Mouse (Mus musculus): ENCODE results near the gene Wasf1. TPM values are rescaled to one million over a fixed set of nuclear protein-coding genes. Genes with fewer than 3 reads are reported as not detected.

The Wasf1 gene
- not detected in 2 replicates for total RNA-seq (2017)

GRCm38 (mm10) chr10:40882831-40883643 is at the start of gene Wasf1, which contains the start of gene Cdc40:
Wasf1 (plus strand) TSS chr10:40883475.
Cdc40 (minus strand) TSS chr10:40883311.
- ATAC-seq (replicated peaks in 1 of 2; ENCODE audit: insufficient read depth in 1 of 2, low FRiP score in 2 of 2, low TSS enrichment in 1 of 2, low read depth in 1 of 2, poor library complexity in 2 of 2, severe bottlenecking in 2 of 2) = peak; percentile 98 to 99

GRCm38 (mm10) chr10:40840086-40840485 is 43.2 kb upstream of the Wasf1 start:
- no peak for ATAC-seq (replicated peaks in 1 of 2; ENCODE audit: insufficient read depth in 1 of 2, low FRiP score in 2 of 2, low TSS enrichment in 1 of 2, low read depth in 1 of 2, poor library complexity in 2 of 2, severe bottlenecking in 2 of 2)

GRCm38 (mm10) chr10:40843841-40844240 is 39.4 kb upstream of the Wasf1 start:
- no peak for ATAC-seq (replicated peaks in 1 of 2; ENCODE audit: insufficient read depth in 1 of 2, low FRiP score in 2 of 2, low TSS enrichment in 1 of 2, low read depth in 1 of 2, poor library complexity in 2 of 2, severe bottlenecking in 2 of 2)

- ATAC-seq (replicated peaks in 1 of 2; ENCODE audit: insufficient read depth in 1 of 2, low FRiP score in 2 of 2, low TSS enrichment in 1 of 2, low read depth in 1 of 2, poor library complexity in 2 of 2, severe bottlenecking in 2 of 2) = no peak
Measured at GRCm38 (mm10) chr10:40844546-40844945, 38.7 kb upstream of the Wasf1 start.

GRCm38 (mm10) chr10:40845626-40846025 is 37.6 kb upstream of the Wasf1 start:
- no peak for ATAC-seq (replicated peaks in 1 of 2; ENCODE audit: insufficient read depth in 1 of 2, low FRiP score in 2 of 2, low TSS enrichment in 1 of 2, low read depth in 1 of 2, poor library complexity in 2 of 2, severe bottlenecking in 2 of 2)

GRCm38 (mm10) chr10:40847176-40847874 is 36.0 kb upstream of the Wasf1 start:
- no peak for ATAC-seq (replicated peaks in 1 of 2; ENCODE audit: insufficient read depth in 1 of 2, low FRiP score in 2 of 2, low TSS enrichment in 1 of 2, low read depth in 1 of 2, poor library complexity in 2 of 2, severe bottlenecking in 2 of 2)

GRCm38 (mm10) chr10:40850644-40851043 is 32.6 kb upstream of the Wasf1 start:
- no peak for ATAC-seq (replicated peaks in 1 of 2; ENCODE audit: insufficient read depth in 1 of 2, low FRiP score in 2 of 2, low TSS enrichment in 1 of 2, low read depth in 1 of 2, poor library complexity in 2 of 2, severe bottlenecking in 2 of 2)

GRCm38 (mm10) chr10:40851138-40851537 is 32.1 kb upstream of the Wasf1 start:
- no peak for ATAC-seq (replicated peaks in 1 of 2; ENCODE audit: insufficient read depth in 1 of 2, low FRiP score in 2 of 2, low TSS enrichment in 1 of 2, low read depth in 1 of 2, poor library complexity in 2 of 2, severe bottlenecking in 2 of 2)

- no peak for ATAC-seq (replicated peaks in 1 of 2; ENCODE audit: insufficient read depth in 1 of 2, low FRiP score in 2 of 2, low TSS enrichment in 1 of 2, low read depth in 1 of 2, poor library complexity in 2 of 2, severe bottlenecking in 2 of 2)
Measured at GRCm38 (mm10) chr10:40855616-40856015, 27.7 kb upstream of the Wasf1 start.

- no peak for ATAC-seq (replicated peaks in 1 of 2; ENCODE audit: insufficient read depth in 1 of 2, low FRiP score in 2 of 2, low TSS enrichment in 1 of 2, low read depth in 1 of 2, poor library complexity in 2 of 2, severe bottlenecking in 2 of 2)
Measured at GRCm38 (mm10) chr10:40856703-40857102, 26.6 kb upstream of the Wasf1 start.

- ATAC-seq (replicated peaks in 1 of 2; ENCODE audit: insufficient read depth in 1 of 2, low FRiP score in 2 of 2, low TSS enrichment in 1 of 2, low read depth in 1 of 2, poor library complexity in 2 of 2, severe bottlenecking in 2 of 2) = no peak
Measured at GRCm38 (mm10) chr10:40857599-40857998, 25.7 kb upstream of the Wasf1 start.

- no peak for ATAC-seq (replicated peaks in 1 of 2; ENCODE audit: insufficient read depth in 1 of 2, low FRiP score in 2 of 2, low TSS enrichment in 1 of 2, low read depth in 1 of 2, poor library complexity in 2 of 2, severe bottlenecking in 2 of 2)
Measured at GRCm38 (mm10) chr10:40868081-40868480, 15.2 kb upstream of the Wasf1 start.

- ATAC-seq (replicated peaks in 1 of 2; ENCODE audit: insufficient read depth in 1 of 2, low FRiP score in 2 of 2, low TSS enrichment in 1 of 2, low read depth in 1 of 2, poor library complexity in 2 of 2, severe bottlenecking in 2 of 2) = no peak
Measured at GRCm38 (mm10) chr10:40871301-40871700, 12.0 kb upstream of the Wasf1 start.

GRCm38 (mm10) chr10:40872052-40872451 is 11.2 kb upstream of the Wasf1 start:
- no peak for ATAC-seq (replicated peaks in 1 of 2; ENCODE audit: insufficient read depth in 1 of 2, low FRiP score in 2 of 2, low TSS enrichment in 1 of 2, low read depth in 1 of 2, poor library complexity in 2 of 2, severe bottlenecking in 2 of 2)

GRCm38 (mm10) chr10:40878246-40878645 is 5.0 kb upstream of the Wasf1 start:
- ATAC-seq (replicated peaks in 1 of 2; ENCODE audit: insufficient read depth in 1 of 2, low FRiP score in 2 of 2, low TSS enrichment in 1 of 2, low read depth in 1 of 2, poor library complexity in 2 of 2, severe bottlenecking in 2 of 2) = no peak

GRCm38 (mm10) chr10:40879969-40880368 is 3.3 kb upstream of the Wasf1 start:
- no peak for ATAC-seq (replicated peaks in 1 of 2; ENCODE audit: insufficient read depth in 1 of 2, low FRiP score in 2 of 2, low TSS enrichment in 1 of 2, low read depth in 1 of 2, poor library complexity in 2 of 2, severe bottlenecking in 2 of 2)

GRCm38 (mm10) chr10:40881236-40881635 is 2.0 kb upstream of the Wasf1 start:
- ATAC-seq (replicated peaks in 1 of 2; ENCODE audit: insufficient read depth in 1 of 2, low FRiP score in 2 of 2, low TSS enrichment in 1 of 2, low read depth in 1 of 2, poor library complexity in 2 of 2, severe bottlenecking in 2 of 2) = no peak

GRCm38 (mm10) chr10:40882333-40882732 is 942 bp upstream of the Wasf1 start:
- ATAC-seq (replicated peaks in 1 of 2; ENCODE audit: insufficient read depth in 1 of 2, low FRiP score in 2 of 2, low TSS enrichment in 1 of 2, low read depth in 1 of 2, poor library complexity in 2 of 2, severe bottlenecking in 2 of 2) = no peak; a peak in 1 of 4 replicates

All from hematopoietic stem cell, adult 5-6 weeks (primary cell).